Mouse (Mus musculus): Measurements from ENCODE around the gene Fry. TPM values are rescaled to one million over a fixed set of nuclear protein-coding genes. Genes with fewer than 3 reads are reported as not detected.
A peak's percentile ranks its signal among the peaks of the same experiment; 100 is the strongest.

Gene Fry
- total RNA-seq, 2 experiments from 2014 or later: 41.0 to 43.4 TPM

GRCm38 (mm10) chr5:150219457-150219856 is 101.0 kb downstream of the Fry start:
- no peak for DNase-seq (ENCODE audit: low spot score in 2 of 2)

- DNase-seq (ENCODE audit: low spot score in 2 of 2): no peak
Observed at GRCm38 (mm10) chr5:150220333-150220732, 101.9 kb downstream of the Fry start.

- no peak for DNase-seq (ENCODE audit: low spot score in 2 of 2)
Observed at GRCm38 (mm10) chr5:150221806-150222205, 103.4 kb downstream of the Fry start.

GRCm38 (mm10) chr5:150223546-150224239 is 105.2 kb downstream of the Fry start:
- DNase-seq (ENCODE audit: low spot score in 2 of 2): no peak

- DNase-seq (ENCODE audit: low spot score in 2 of 2): no peak
Observed at GRCm38 (mm10) chr5:150229086-150229485, 110.6 kb downstream of the Fry start.

GRCm38 (mm10) chr5:150229776-150230175 is 111.3 kb downstream of the Fry start:
- no peak for DNase-seq (ENCODE audit: low spot score in 2 of 2)

GRCm38 (mm10) chr5:150232159-150233150 is 114.0 kb downstream of the Fry start:
- DNase-seq (ENCODE audit: low spot score in 2 of 2): no peak

GRCm38 (mm10) chr5:150233154-150233886 is 114.9 kb downstream of the Fry start:
- peak in 1 of 2 experiments; percentile 36 for DNase-seq (ENCODE audit: low spot score in 2 of 2)

GRCm38 (mm10) chr5:150235931-150236330 is 117.5 kb downstream of the Fry start:
- no peak for DNase-seq (ENCODE audit: low spot score in 2 of 2)

GRCm38 (mm10) chr5:150236597-150236996 is 118.2 kb downstream of the Fry start:
- no peak for DNase-seq (ENCODE audit: low spot score in 2 of 2)

- no peak for DNase-seq (ENCODE audit: low spot score in 2 of 2)
Observed at GRCm38 (mm10) chr5:150241638-150242037, 123.2 kb downstream of the Fry start.

- DNase-seq (ENCODE audit: low spot score in 2 of 2): no peak
Observed at GRCm38 (mm10) chr5:150246737-150247136, 128.3 kb downstream of the Fry start.

- DNase-seq (ENCODE audit: low spot score in 2 of 2): no peak
Observed at GRCm38 (mm10) chr5:150257764-150258163, 139.3 kb downstream of the Fry start.

GRCm38 (mm10) chr5:150259191-150260053 is 141.0 kb downstream of the Fry start:
- DNase-seq (ENCODE audit: low spot score in 2 of 2): no peak

- no peak for DNase-seq (ENCODE audit: low spot score in 2 of 2)
Observed at GRCm38 (mm10) chr5:150260054-150260386, 141.6 kb downstream of the Fry start.

GRCm38 (mm10) chr5:150261361-150261760 is 142.9 kb downstream of the Fry start:
- no peak for DNase-seq (ENCODE audit: low spot score in 2 of 2)

GRCm38 (mm10) chr5:150262046-150262716 is 143.7 kb downstream of the Fry start:
- DNase-seq (ENCODE audit: low spot score in 2 of 2): no peak

- DNase-seq (ENCODE audit: low spot score in 2 of 2): no peak
Observed at GRCm38 (mm10) chr5:150262717-150263103, 144.3 kb downstream of the Fry start.

GRCm38 (mm10) chr5:150263162-150263561 is 144.7 kb downstream of the Fry start:
- no peak for DNase-seq (ENCODE audit: low spot score in 2 of 2)

GRCm38 (mm10) chr5:150263656-150264055 is 145.2 kb downstream of the Fry start:
- no peak for DNase-seq (ENCODE audit: low spot score in 2 of 2)

Measured in adrenal gland, postnatal 4 days (tissue).